Mouse (Mus musculus): ENCODE data around the gene Gm10277. TPM values are rescaled to one million over a fixed set of nuclear protein-coding genes. Genes with fewer than 3 reads are reported as not detected.

The Gm10277 gene
- polyA plus RNA-seq, 1 experiment from 2014 or later, result 1.4 TPM

DNA sequence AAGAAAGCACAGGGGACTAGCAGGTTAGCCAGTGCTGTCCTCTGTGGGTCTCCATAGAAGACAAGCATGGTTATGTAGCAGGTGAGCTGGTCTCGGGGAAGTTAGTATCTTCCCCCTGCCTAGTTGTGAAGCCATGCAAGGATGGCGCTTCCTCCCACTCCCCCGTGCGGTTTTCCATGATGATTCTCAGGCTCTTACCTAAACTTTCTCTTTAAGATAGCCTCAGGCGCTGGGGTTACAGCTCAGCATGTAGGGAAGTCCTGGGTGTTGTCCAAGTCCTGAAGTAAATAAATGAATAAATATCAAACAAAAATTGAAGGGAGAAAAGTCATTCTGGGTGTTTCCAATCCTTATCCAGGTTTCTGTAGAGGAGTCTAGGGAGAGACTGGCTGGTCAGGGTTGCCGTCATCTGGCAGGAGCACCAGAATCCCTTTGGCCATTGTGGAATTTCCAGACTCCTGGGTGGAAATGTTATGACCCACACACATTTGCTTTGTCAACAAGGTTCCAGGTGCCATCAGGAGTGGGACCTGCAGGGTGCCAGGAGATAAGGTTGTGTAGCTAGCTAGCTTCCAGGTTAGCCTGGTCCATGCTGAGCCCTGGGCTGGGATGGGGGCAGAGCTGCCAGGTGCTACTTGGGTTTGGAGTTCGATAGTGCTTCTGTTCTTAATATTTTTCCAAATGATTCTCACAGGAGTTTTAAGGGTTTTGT is 5.3 kb downstream of the Gm10277 start:
- WGBS, result 89% methylated on average over 7 of the region's 7 CpGs
- H3K36me3 ChIP-seq, result peaks cover 10% of the 10 kb centered on the region
- no peak overlapping the region for H3K27ac ChIP-seq (replicated peaks)
- no peaks in the 10 kb centered on the region for H3K27me3 ChIP-seq
- no peak overlapping the region for H3K4me2 ChIP-seq
- no peak overlapping the region for H3K9ac ChIP-seq
- ATAC-seq (ENCODE audit: low FRiP score, low read depth), result no peak
- H3K4me3 ChIP-seq, result no peak overlapping the region
- peaks cover 49% of the 10 kb centered on the region for H3K4me1 ChIP-seq (replicated peaks)
- H3K9me3 ChIP-seq, result no peaks in the 10 kb centered on the region

DNA sequence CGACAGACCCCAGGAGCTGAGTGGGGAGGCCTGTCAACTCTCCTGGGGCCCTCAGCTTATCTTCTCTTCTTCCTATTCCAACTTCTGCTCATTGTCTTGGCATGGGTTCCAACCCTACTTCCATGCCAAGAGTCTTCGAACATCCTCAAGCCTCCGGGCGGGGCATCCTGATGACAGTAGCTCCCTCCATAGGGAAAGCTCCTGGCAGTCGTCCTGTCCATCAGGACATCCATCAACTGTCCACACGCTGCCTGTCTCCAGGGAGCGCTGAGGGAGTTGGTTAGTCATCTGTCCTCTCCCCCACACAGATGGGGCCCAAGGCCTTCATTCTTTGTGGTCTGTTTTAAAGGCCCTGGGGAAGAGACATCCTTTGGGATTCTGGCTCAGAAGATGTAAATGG is 6.5 kb downstream of the Gm10277 start:
- WGBS, result 60% methylated on average over 7 of the region's 7 CpGs
- Histone ChIP-seq H3K9ac (no peak overlapping the region), H3K27me3 (no peaks in the 10 kb centered on the region), H3K4me1 (replicated peaks) (peaks cover 43% of the 10 kb centered on the region), H3K36me3 (peaks cover 12% of the 10 kb centered on the region), H3K4me2 (no peak overlapping the region), H3K27ac (replicated peaks) (no peak overlapping the region), H3K4me3 (no peak overlapping the region), H3K9me3 (no peaks in the 10 kb centered on the region)
- ATAC-seq (ENCODE audit: low FRiP score, low read depth), result no peak

GRCm38 (mm10) chr11:77779240-77779639 is 8.3 kb downstream of the Gm10277 start:
- Histone ChIP-seq H3K4me2 (no peak overlapping the region), H3K27me3 (no peaks in the 10 kb centered on the region), H3K9me3 (no peaks in the 10 kb centered on the region), H3K27ac (replicated peaks) (no peak overlapping the region), H3K4me3 (no peak overlapping the region), H3K36me3 (peaks cover 12% of the 10 kb centered on the region), H3K9ac (no peak overlapping the region), H3K4me1 (replicated peaks) (peaks cover 31% of the 10 kb centered on the region)
- 86% methylated on average over 1 of the region's 1 CpGs for WGBS
- ATAC-seq (ENCODE audit: low FRiP score, low read depth), result no peak

GRCm38 (mm10) chr11:77777937-77778336 is 9.6 kb downstream of the Gm10277 start:
- ATAC-seq (ENCODE audit: low FRiP score, low read depth), result no peak
- Histone ChIP-seq H3K4me2 (no peak overlapping the region), H3K4me1 (replicated peaks) (peaks cover 18% of the 10 kb centered on the region), H3K27ac (replicated peaks) (no peak overlapping the region), H3K27me3 (no peaks in the 10 kb centered on the region), H3K4me3 (no peak overlapping the region), H3K36me3 (peaks cover 12% of the 10 kb centered on the region), H3K9me3 (no peaks in the 10 kb centered on the region), H3K9ac (no peak overlapping the region)
- 91% methylated on average over 17 of the region's 17 CpGs for WGBS

GRCm38 (mm10) chr11:77777436-77777835 is 10.1 kb downstream of the Gm10277 start:
- H3K27ac ChIP-seq (replicated peaks), result no peak overlapping the region
- H3K36me3 ChIP-seq, result peaks cover 12% of the 10 kb centered on the region
- no peak overlapping the region for H3K4me3 ChIP-seq
- no peak overlapping the region for H3K9ac ChIP-seq
- no peak overlapping the region for H3K4me2 ChIP-seq
- no peak for ATAC-seq (ENCODE audit: low FRiP score, low read depth)
- no peaks in the 10 kb centered on the region for H3K9me3 ChIP-seq
- WGBS, result 89% methylated on average over 17 of the region's 17 CpGs
- peaks cover 17% of the 10 kb centered on the region for H3K4me1 ChIP-seq (replicated peaks)
- no peaks in the 10 kb centered on the region for H3K27me3 ChIP-seq

- 52% methylated on average over 9 of the region's 9 CpGs for WGBS
- H3K27ac ChIP-seq (replicated peaks), result peak overlapping the region; percentile 50; the same call in 1 of the 2 replicates
- no peak overlapping the region for H3K4me3 ChIP-seq
- H3K36me3 ChIP-seq, result peaks cover 12% of the 10 kb centered on the region
- ATAC-seq (ENCODE audit: low FRiP score, low read depth), result no peak
- H3K9ac ChIP-seq, result no peak overlapping the region
- no peak overlapping the region for H3K4me2 ChIP-seq
- no peaks in the 10 kb centered on the region for H3K27me3 ChIP-seq
- H3K9me3 ChIP-seq, result no peaks in the 10 kb centered on the region
- H3K4me1 ChIP-seq (replicated peaks), result peaks cover 17% of the 10 kb centered on the region
Measured at GRCm38 (mm10) chr11:77775701-77776400, 11.7 kb downstream of the Gm10277 start.

DNA sequence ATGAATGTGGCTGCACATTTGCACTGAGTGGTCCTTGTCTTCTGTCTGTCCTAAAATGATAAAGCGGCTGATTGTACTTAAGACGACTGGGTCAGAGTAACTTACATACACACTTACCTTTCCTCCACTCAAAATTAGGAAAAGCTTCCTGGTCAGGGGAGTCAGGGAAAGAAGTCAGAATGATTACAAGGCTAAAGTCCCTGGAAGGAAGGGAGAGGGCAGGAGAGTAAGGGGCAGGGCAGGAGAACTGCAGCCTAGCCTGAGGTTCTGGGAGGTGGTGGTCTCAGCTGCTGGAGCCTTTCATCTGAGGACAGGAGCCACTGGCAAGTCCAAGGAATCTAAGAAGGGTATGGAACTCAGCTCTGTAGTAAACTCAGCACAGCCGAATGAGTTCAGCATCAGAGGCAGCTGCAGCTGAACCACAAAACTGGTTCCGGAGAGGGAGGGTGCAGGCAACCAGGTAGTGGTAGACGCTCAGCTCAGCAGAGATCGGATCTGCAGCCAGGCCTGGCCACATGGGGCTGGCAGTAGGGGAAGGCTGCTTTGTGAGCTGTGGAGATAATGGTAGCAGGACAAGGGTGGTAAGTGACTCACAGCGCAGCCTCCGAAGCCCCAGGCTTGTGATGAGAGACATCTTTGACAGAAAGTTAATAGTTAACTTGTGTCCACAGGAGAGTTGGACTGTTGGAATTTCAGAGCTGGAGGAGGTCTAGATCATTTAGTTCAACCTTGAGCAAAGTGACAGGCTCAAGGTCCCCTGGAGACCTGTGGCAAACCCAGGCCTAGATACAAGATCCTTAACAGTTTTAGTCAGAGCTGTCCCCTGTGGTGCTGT is 15.5 kb downstream of the Gm10277 start:
- no peak overlapping the region for H3K9ac ChIP-seq
- H3K4me2 ChIP-seq, result no peak overlapping the region
- 56% methylated on average over 8 of the region's 8 CpGs for WGBS
- H3K36me3 ChIP-seq, result 0 out of 2 replicates have a peak, but pooled peaks cover under 1% of the 10 kb centered on the region
- H3K27ac ChIP-seq (replicated peaks), result no peak overlapping the region
- H3K27me3 ChIP-seq, result no peaks in the 10 kb centered on the region
- no peak for ATAC-seq (ENCODE audit: low FRiP score, low read depth)
- H3K4me1 ChIP-seq (replicated peaks), result peaks cover 12% of the 10 kb centered on the region
- no peak overlapping the region for H3K4me3 ChIP-seq
- H3K9me3 ChIP-seq, result no peaks in the 10 kb centered on the region

DNA sequence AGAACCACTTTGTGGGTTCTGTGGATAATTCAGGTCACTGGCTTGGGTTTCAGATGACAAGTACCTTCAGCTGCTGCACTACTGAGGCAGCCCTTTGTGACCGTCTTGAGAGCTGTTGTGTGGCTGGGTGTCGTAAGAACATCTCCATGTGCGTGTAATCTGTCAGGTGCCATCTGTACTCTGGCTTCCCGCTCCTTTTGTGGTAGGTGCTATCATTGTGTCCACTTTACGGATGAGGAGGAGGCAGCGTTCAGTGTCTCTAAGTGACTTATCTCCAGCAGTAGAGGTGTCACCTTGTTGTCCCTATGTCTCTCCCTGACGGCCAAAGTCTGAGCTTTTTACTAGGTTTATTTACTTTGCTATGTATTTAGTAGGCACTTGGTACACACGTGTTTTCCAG is 17.2 kb downstream of the Gm10277 start:
- ATAC-seq (ENCODE audit: low FRiP score, low read depth), result no peak
- peaks cover 21% of the 10 kb centered on the region for H3K4me1 ChIP-seq (replicated peaks)
- H3K9ac ChIP-seq, result no peak overlapping the region
- no peaks in the 10 kb centered on the region for H3K36me3 ChIP-seq
- H3K9me3 ChIP-seq, result no peaks in the 10 kb centered on the region
- H3K4me2 ChIP-seq, result no peak overlapping the region
- H3K27ac ChIP-seq (replicated peaks), result no peak overlapping the region
- H3K4me3 ChIP-seq, result no peak overlapping the region
- H3K27me3 ChIP-seq, result no peaks in the 10 kb centered on the region
- 81% methylated on average over 8 of the region's 8 CpGs for WGBS

DNA sequence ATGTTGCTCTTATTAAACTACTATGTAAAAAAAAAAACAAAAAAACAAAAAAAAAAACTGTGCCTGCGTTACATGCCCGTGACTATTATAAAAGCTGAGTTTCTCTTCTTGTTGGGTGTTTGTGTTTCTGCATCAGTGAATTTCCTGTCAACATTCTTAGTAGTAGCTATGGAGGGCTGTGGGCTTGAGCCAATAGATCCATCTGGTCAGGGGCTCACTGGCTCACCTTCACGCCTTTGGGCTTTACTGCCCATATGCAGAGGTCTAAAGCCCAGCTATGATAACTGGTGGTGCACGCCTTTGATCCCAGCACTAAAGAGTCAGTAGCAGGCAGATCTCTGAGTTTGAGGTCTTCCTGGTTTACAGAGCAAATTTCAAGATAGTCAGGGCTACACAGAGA is 18.1 kb downstream of the Gm10277 start:
- Histone ChIP-seq H3K4me3 (no peak overlapping the region), H3K27me3 (no peaks in the 10 kb centered on the region), H3K27ac (replicated peaks) (no peak overlapping the region), H3K9ac (no peak overlapping the region), H3K36me3 (no peaks in the 10 kb centered on the region), H3K4me2 (no peak overlapping the region), H3K9me3 (no peaks in the 10 kb centered on the region), H3K4me1 (replicated peaks) (peaks cover 29% of the 10 kb centered on the region)
- ATAC-seq (ENCODE audit: low FRiP score, low read depth), result no peak
- WGBS, result 75% methylated on average over 4 of the region's 4 CpGs

- Histone ChIP-seq H3K27ac (replicated peaks) (peak overlapping the region; percentile 38), H3K4me2 (peak overlapping the region; percentile 96), H3K27me3 (no peaks in the 10 kb centered on the region), H3K9ac (peak overlapping the region; percentile 26), H3K4me3 (peak overlapping the region; percentile 29), H3K36me3 (no peaks in the 10 kb centered on the region), H3K9me3 (no peaks in the 10 kb centered on the region), H3K4me1 (replicated peaks) (peaks cover 39% of the 10 kb centered on the region)
- ATAC-seq (ENCODE audit: low FRiP score, low read depth), result no peak
- 3% methylated on average over 33 of the region's 35 CpGs for WGBS
Measured at GRCm38 (mm10) chr11:77766351-77767001, 21.1 kb downstream of the Gm10277 start.

- H3K9ac ChIP-seq, result no peak overlapping the region
- WGBS, result 42% methylated on average over 4 of the region's 4 CpGs
- H3K4me1 ChIP-seq (replicated peaks), result peaks cover 39% of the 10 kb centered on the region
- no peak for ATAC-seq (ENCODE audit: low FRiP score, low read depth)
- no peak overlapping the region for H3K27ac ChIP-seq (replicated peaks)
- H3K4me2 ChIP-seq, result peak overlapping the region; percentile 96
- no peaks in the 10 kb centered on the region for H3K36me3 ChIP-seq
- H3K27me3 ChIP-seq, result no peaks in the 10 kb centered on the region
- H3K4me3 ChIP-seq, result no peak overlapping the region
- H3K9me3 ChIP-seq, result no peaks in the 10 kb centered on the region
Measured at GRCm38 (mm10) chr11:77765459-77765777, 22.1 kb downstream of the Gm10277 start.

Data from hindbrain, embryonic 15.5 days (tissue).